Mouse (Mus musculus) gastrocnemius, postnatal 25 days (tissue): ENCODE data around the gene Garem2. TPM values are rescaled to one million over a fixed set of nuclear protein-coding genes. Genes with fewer than 3 reads are reported as not detected.

Experiments
- DNase-seq: peaks from one replicate; pipeline ENCODE4 v3.0.0; 2022
- total RNA-seq, 2 experiments: library from RNA; stranded (reverse); gene quantifications; 1 replicate in 1 of 2; 2 replicates in 1 of 2; pipeline ENCODE4 v1.2.3; 2021

Gene Garem2
- total RNA-seq, 2 experiments from 2014 or later, result not detected

DNA sequence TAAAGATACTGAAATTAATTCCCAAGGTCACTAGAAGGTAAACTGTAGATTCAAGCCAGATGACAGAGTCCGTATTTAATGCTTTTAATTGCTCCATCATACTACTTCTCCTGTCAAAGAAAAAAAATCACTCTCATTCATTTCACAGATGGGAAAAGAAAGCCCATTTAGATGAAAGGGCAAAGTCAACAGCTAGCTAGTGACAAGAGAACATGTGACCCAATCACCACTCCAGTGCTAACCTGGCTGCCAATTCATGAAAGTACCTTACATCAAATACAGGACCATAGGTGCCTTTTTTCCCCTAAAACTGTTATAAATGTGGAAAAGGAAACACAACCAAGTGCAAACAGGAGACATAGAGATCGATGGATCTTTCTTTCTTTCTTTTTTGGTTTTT lies 48.3 kb downstream of the Garem2 start:
- DNase-seq, result no peak

DNA sequence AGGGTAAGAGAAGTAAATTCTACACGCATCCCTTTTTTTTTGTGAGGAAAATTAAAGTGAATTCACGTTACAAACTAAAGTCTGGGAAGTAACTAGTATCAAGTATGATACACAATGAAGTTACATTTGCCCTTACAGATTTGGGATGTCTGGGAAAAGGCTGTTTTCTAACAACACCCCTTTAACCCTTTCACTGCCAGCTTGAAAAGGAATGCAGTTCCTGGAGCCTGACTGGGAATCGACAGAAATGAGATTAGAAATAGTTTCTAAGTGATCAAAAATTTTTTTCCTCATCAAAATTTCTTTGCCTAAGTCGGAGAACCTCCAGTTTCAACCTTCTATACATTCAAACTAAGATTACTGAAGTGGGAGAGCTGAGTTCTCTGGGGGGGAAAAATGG lies 49.1 kb downstream of the Garem2 start:
- DNase-seq, result no peak

DNA sequence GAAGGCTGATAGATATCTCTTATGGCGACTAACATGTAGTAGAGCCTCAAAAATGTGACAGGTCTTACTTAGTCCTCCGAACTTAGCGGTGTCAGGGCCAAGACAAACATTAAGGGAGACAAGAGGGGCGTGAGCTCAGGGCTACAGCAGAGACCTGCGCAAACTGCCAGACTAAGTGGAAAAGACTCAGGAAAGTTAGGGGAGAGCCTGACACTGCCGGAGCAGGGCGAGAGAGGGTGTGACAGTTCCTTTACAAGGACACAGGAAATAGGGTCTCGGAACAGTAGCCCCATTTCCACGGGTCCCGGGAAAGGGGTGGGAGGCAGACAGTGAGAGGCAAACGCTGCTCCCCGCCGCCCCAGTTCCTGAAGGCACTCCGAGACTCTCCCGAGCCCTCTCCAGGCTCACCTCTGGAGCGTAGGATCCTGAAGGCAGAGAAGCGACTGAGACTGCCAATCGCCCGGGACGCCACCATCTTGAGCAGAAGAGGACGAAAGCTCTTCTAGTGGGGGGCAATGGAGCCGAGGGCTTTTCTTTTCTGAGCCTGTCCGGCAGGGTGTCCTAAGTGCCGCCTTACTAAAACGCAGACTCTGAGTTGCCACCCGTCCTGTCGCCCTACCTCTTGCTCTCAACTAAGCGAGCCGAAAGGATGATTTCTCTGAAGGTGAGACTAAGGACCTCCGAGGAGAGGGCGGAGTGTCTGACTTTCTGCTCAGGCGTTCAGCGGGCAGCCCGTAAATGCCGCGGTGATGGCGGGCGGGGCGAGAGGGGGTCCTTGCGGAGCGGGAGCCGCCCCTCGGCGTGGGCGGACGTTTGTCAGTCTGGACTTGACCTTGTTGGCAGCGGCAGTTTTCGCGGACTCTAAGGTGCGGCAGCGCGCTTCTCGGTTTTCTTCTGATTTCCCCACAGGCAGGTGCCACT lies 49.8 kb downstream of the Garem2 start, which contains the start of the genes Hadha and Hadhb:
Gene Hadha (minus strand): TSS at position 689 of the 921 bp plus-strand sequence.
Gene Hadhb (plus strand): TSS at position 775 of the 921 bp plus-strand sequence.
- peak; percentile 90 for DNase-seq

DNA sequence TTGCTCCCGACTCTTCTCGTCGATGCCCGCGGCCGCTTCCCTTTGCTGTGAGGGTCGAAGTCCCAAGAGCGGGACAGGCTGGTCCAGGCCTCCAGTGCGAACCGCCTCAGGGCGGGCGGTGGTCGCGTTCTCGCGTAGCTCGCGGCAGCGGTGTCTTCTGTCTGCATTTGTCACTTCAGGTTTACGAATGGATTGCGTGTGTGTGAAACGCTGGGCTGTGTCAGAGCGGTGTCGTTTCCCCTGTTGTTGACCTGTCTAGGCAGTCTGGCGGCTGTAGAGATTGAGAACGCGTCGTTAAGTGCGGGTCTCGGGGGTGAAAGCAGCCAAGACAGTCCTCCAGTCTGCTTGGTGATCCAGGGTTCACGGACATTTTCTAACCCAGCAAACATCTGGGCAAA lies 50.4 kb downstream of the Garem2 start:
- no peak for DNase-seq

DNA sequence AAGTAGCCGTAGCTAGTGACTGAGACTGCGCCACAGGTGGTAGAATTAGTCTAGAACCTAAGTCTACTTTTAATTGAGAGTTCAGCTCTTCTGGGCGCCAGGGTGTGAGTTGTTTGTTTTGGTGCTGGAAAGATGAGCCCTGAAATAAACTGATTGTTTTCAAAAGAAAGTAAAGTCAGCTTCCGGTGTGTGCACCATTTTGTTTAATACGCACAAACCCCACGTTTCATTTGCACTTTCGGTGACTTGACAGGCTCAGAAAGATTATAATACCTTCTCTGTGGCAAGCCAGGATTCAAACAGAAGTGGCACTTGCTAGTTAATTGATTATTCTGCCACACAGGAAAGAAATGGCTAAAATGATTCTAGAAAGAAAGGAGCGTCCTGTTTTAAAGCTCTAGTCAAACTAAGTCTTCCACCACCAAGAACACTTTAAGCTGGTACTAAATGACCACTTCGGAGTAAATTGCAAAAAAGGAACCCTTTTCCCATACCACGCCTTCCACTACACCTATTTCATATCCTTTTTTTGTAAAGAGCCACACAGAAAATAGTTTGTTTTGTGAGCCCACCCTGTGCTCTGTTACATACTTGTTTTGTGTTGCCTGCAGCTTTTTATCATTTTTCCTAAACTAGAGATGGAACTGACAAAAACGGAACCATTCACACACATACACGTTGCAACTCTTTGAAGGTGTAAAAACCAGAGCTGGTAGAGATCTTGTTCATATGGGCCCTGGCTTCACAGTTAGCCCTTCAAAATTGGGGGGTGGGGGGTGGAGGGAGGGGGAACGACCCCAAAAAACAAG lies 51.1 kb downstream of the Garem2 start:
- no peak for DNase-seq

DNA sequence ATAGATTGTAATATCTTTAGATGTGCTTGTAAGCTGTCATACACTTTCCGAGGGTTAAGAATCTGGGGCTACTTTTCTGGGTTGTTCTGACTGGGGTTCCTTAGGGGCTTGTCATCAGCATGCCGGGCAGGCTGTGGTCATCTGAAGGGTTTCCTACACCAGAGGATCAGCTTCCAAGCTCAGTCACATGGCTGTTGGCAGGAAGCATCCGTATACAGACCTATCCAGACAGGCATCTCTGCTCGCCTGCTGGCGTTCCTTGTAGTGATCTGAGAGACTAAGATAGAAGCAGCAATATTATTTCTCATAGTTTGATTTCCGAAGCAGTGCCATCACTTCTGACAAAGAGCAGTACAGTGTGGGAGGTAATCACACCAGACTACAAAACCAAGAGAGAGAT lies 54.6 kb downstream of the Garem2 start:
- peak; percentile 46 for DNase-seq

DNA sequence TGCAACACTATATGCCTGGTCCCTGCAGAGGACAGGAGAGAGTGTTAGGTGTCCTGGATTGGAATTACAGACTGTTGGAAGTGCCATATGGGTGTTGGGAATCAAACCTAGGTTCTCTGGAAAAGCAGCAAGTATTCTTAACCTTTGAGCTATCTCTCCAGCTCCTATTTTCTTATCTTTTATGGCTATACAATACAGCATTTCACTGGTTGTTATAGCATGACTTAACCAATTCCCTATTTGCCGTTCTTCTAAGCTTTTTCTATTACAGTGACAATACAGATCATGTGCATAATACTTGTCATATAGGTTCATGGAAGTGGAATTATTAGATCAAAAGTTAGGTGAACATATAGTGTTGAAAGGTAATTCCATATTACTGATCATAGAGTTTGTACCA lies 56.9 kb downstream of the Garem2 start:
- DNase-seq, result no peak

DNA sequence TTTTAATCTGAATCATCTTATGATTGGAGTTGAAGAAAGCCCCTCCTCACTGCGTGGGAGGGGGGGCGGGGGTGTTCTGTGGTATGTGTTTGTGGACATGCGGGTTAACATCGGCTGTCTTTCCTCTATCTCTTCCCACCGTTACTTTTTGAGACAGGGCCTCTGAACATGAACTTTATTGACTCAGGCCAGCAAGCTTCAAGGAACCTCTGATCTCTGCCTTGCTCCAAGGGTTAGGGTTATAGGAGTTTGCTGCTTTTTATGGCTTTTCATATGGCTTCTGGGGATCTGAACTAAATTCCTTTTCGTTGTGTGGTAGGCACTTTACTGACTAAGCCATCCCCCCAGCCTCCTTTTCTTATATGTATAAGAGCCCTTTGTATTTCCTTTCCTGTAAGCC lies 57.4 kb downstream of the Garem2 start:
- DNase-seq, result no peak

DNA sequence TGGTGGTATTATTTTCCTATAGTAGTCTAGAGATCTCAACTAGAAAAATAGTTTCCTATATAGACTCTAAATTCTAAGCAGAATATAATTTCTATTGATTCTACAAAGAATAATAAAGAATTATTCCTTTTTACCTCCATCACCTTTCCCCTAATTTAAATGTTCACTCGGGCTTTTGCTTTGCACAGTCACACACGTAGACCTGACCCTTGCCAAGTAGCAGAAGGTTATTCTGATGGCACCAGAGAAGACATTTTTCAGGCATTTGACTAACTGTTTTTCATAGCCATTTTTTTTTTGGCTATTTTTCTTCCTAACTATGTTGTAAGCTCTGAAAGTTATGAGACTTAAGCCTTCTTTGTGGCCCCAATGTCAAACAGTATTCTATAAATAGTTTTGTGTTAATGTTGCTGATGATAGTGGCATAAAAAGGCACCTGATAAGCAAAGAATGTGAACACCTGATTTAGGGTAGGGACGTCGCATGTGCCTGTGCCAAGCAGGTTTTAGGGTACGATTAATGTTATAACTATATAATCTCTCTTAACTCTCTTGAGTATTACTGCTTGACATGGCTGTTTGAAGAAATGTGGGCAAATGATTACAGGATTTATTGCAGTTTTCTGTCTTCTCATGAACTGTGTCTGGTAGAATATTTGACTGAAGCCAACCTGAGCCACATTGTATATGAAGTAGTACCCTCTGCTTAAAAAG lies 60.4 kb downstream of the Garem2 start:
- DNase-seq, result no peak

Other genes starting within 250 kb of the Garem2 start
- gene Il6, start 92.0 kb upstream of the Garem2 start, total RNA-seq, result not detected
- 1 to 10 TPM; 1.8 to 5.1 TPM for gene Tyms, start 31.5 kb upstream of the Garem2 start, total RNA-seq
- gene 3110082J24Rik, start 925 bp downstream of the Garem2 start, total RNA-seq, result not detected
- gene Hadha, start 50.0 kb downstream of the Garem2 start, total RNA-seq, result 100 to 1,000 TPM; 270 to 342 TPM
- gene Hadhb, start 50.1 kb downstream of the Garem2 start, total RNA-seq, result 100 to 1,000 TPM; 301 to 366 TPM
- not detected for gene Adgrf3, start 100.6 kb downstream of the Garem2 start, total RNA-seq
- gene Selenoi, start 127.4 kb downstream of the Garem2 start, total RNA-seq, result 10 to 100 TPM; 10.3 to 13.0 TPM
- gene Drc1, start 176.2 kb downstream of the Garem2 start, total RNA-seq, result not detected